In genomic region chr16:11164695-11165255, GRCm38 (mm10) we compare ENCODE assay signal across 17 mouse cellular contexts. TPM values are rescaled to one million over a fixed set of nuclear protein-coding genes. Genes with fewer than 3 reads are reported as not detected.
A peak's percentile ranks its signal among the peaks of the same experiment; 100 is the strongest.
DNase-seq lines count a peak whose midpoint lies in the region; TF ChIP-seq lines count a peak whose summit lies in the region.
"Had no signal": no experiment of that assay in that cellular context is flagged by ENCODE, and none has a peak within 500 bp of the region (broad histone marks: within the 10 kb centered on the region; RNA-seq: fewer than 3 reads in every experiment).

No protein-coding gene starts in this region.

- TF ChIP-seq POLR2A in kidney, adult 2 months (IDR thresholded peaks at IDR 0.05; ENCODE audit: low read depth, low read length): no peak
- TF ChIP-seq POLR2A in heart, adult 2 months (IDR thresholded peaks at IDR 0.05; ENCODE audit: insufficient read depth, low read depth, low read length): no peak

- intact Hi-C loops in heart, adult 2 months (cut with DNase I): no loop called here

- H3K9ac ChIP-seq in heart, adult 2 months (ENCODE audit: low read depth, low read length): no peak overlapping the region
- H3K9ac ChIP-seq: embryonic facial prominence, embryonic 12.5 days; forebrain, postnatal 0 days; heart, embryonic 15.5 days had no signal

- H3K79me2 ChIP-seq in heart, adult 2 months (replicated peaks; ENCODE audit: control insufficient read depth, insufficient read depth, low read length): peaks cover 9% of the 10 kb centered on the region; the same call in 1 of the 2 replicates

- H3K36me3 ChIP-seq in kidney, adult 2 months (ENCODE audit: control insufficient read depth, insufficient read depth, low read length): peaks cover 2% of the 10 kb centered on the region; the same call in 1 of the 2 replicates
- H3K36me3 ChIP-seq in heart, adult 2 months (ENCODE audit: control insufficient read depth, insufficient read depth, low read length): no peaks in the 10 kb centered on the region

- TF ChIP-seq CTCF in kidney, adult 2 months (conservative IDR thresholded peaks at IDR 0.05; ENCODE audit: insufficient read depth, insufficient read length, low read depth, low read length): no peak
- no peak for TF ChIP-seq CTCF in heart, adult 2 months (IDR thresholded peaks at IDR 0.05)

- H3K4me1 ChIP-seq in kidney, adult 2 months (ENCODE audit: control insufficient read depth, insufficient read depth, low read length): peaks cover 6% of the 10 kb centered on the region; the same call in 1 of the 2 replicates
- H3K4me1 ChIP-seq in heart, adult 2 months (ENCODE audit: control insufficient read depth, insufficient read depth, low read length): peaks cover 4% of the 10 kb centered on the region
- H3K4me1 ChIP-seq: embryonic facial prominence, embryonic 12.5 days had no signal

- DNase-seq in cerebellum, adult 9-10 months: peak; percentile 43
- no peak for DNase-seq in cerebellum, adult 11 months
- peak; percentile 7 for DNase-seq in kidney, adult 18-20 months
- no peak for DNase-seq in kidney, postnatal 4 days
- DNase-seq in kidney, adult 2 months: peak; percentile 81
- peak; percentile 21 to 59 for DNase-seq in kidney, postnatal 25 days
- no peak for DNase-seq in adrenal gland, postnatal 36 days
- DNase-seq in heart, adult 2 months: no peak
- DNase-seq: cerebellum, adult 11-12 months; cerebellum, postnatal 36 days; forebrain, postnatal 0 days; lung, adult 18-20 months; retina, postnatal 1 day; right cerebral cortex, postnatal 4 days; thymus, postnatal 36 days had no signal

- TF ChIP-seq EP300 in heart, adult 2 months (IDR thresholded peaks at IDR 0.05; ENCODE audit: insufficient read depth, low read depth, low read length): no peak

- H3K27ac ChIP-seq in kidney, adult 2 months (ENCODE audit: insufficient read depth, low read depth, low read length): no peak overlapping the region
- no peak overlapping the region for H3K27ac ChIP-seq in heart, adult 2 months
- H3K27ac ChIP-seq: heart, embryonic 15.5 days had no signal

- WGBS in kidney, adult 2 months: 45% methylated on average over 3 of the region's 3 CpGs
- WGBS in heart, adult 2 months: 46% methylated on average over 3 of the region's 3 CpGs

- H3K4me3 ChIP-seq in kidney, adult 2 months (ENCODE audit: insufficient read depth, low read depth, low read length): no peak overlapping the region
- H3K4me3 ChIP-seq in heart, adult 2 months: no peak overlapping the region
- H3K4me3 ChIP-seq: embryonic facial prominence, embryonic 12.5 days; heart, embryonic 15.5 days had no signal

- H3K27me3 ChIP-seq in kidney, adult 2 months (replicated peaks; ENCODE audit: control insufficient read depth, insufficient read depth, low read length): no peaks in the 10 kb centered on the region
- no peaks in the 10 kb centered on the region for H3K27me3 ChIP-seq in heart, adult 2 months (ENCODE audit: control insufficient read depth, insufficient read depth, low read length)
- H3K27me3 ChIP-seq: embryonic facial prominence, embryonic 12.5 days; heart, embryonic 15.5 days had no signal

RNA-seq across cellular contexts. Expression of gene Zc3h7a, which starts 11.4 kb away (rescaled TPM):
- polyA plus RNA-seq in kidney, adult 2 months (2012; rRNA removed): 29.5 and 32.9 TPM in 2 replicates
- 10 to 100 TPM; 67.0 to 75.5 TPM for total RNA-seq in adrenal gland, postnatal 36 days (2021)
- total RNA-seq in heart, adult 2 months (2021): 10 to 100 TPM; 24.2 to 24.3 TPM
- 27.5 and 47.0 TPM in 2 replicates for polyA plus RNA-seq in heart, adult 2 months (2012; rRNA removed)

RNA-seq across cellular contexts. Expression of gene Txndc11, which starts 30.3 kb away (rescaled TPM):
- 26.7 and 28.2 TPM in 2 replicates for polyA plus RNA-seq in kidney, adult 2 months (2012; rRNA removed)
- total RNA-seq in adrenal gland, postnatal 36 days (2021): 10 to 100 TPM; 37.9 to 51.8 TPM
- total RNA-seq in heart, adult 2 months (2021): 10 to 100 TPM; 13.0 to 14.8 TPM
- polyA plus RNA-seq in heart, adult 2 months (2012; rRNA removed): 11.2 and 17.8 TPM in 2 replicates

RNA-seq across cellular contexts. Expression of gene Rsl1d1, which starts 38.4 kb away (rescaled TPM):
- polyA plus RNA-seq in kidney, adult 2 months (2012; rRNA removed): 6.1 and 9.5 TPM in 2 replicates
- 10 to 100 TPM; 79.0 to 82.0 TPM for total RNA-seq in adrenal gland, postnatal 36 days (2021)
- total RNA-seq in heart, adult 2 months (2021): 10 to 100 TPM; 51.6 to 52.8 TPM
- polyA plus RNA-seq in heart, adult 2 months (2012; rRNA removed): 9.4 and 17.3 TPM in 2 replicates

Comparison
In these comparisons a context has a peak if more than half of its experiments do, and no peak if none do; other contexts are left out.
1. DNase-seq: peak in cerebellum, adult 9-10 months (single experiment), kidney, adult 18-20 months (single experiment), kidney, adult 2 months (single experiment) and kidney, postnatal 25 days (2 of 2); none in cerebellum, adult 11 months (single experiment), kidney, postnatal 4 days (0 of 2), adrenal gland, postnatal 36 days (0 of 2) and heart, adult 2 months (0 of 2).